In genomic region chr7:6781541-6781940, GRCm38 (mm10) we compare ENCODE assay signal across 9 mouse cellular contexts. TPM values are rescaled to one million over a fixed set of nuclear protein-coding genes. Genes with fewer than 3 reads are reported as not detected.
DNase-seq lines count a peak whose midpoint lies in the region; ATAC-seq lines count a peak whose summit lies in the region.
"Had no signal": no experiment of that assay in that cellular context is flagged by ENCODE, and none has a peak within 500 bp of the region (broad histone marks: within the 10 kb centered on the region; RNA-seq: fewer than 3 reads in every experiment).

No protein-coding gene starts in this region.

- no peaks in the 10 kb centered on the region for H3K27me3 ChIP-seq in kidney, embryonic 15.5 days
- no peaks in the 10 kb centered on the region for H3K27me3 ChIP-seq in forebrain, embryonic 13.5 days
- H3K27me3 ChIP-seq in midbrain, embryonic 11.5 days (ENCODE audit: control insufficient read depth, insufficient read depth, low read length) = no peaks in the 10 kb centered on the region

- peaks cover 75% of the 10 kb centered on the region for H3K4me1 ChIP-seq in kidney, embryonic 15.5 days
- peaks cover 28% of the 10 kb centered on the region for H3K4me1 ChIP-seq in forebrain, embryonic 13.5 days
- H3K4me1 ChIP-seq in midbrain, embryonic 11.5 days (ENCODE audit: control insufficient read depth, insufficient read depth, low read length) = peaks cover 6% of the 10 kb centered on the region; the same call in 1 of the 2 replicates

- H3K9me3 ChIP-seq in kidney, embryonic 15.5 days (replicated peaks) = no peaks in the 10 kb centered on the region
- H3K9me3 ChIP-seq in forebrain, embryonic 13.5 days (replicated peaks) = no peaks in the 10 kb centered on the region
- no peaks in the 10 kb centered on the region for H3K9me3 ChIP-seq in midbrain, embryonic 11.5 days (ENCODE audit: control insufficient read depth, low read length)

- 36% methylated on average over 11 of the region's 11 CpGs for WGBS in kidney, embryonic 15.5 days
- WGBS in forebrain, embryonic 13.5 days = 11% methylated on average over 11 of the region's 11 CpGs
- WGBS in midbrain, embryonic 11.5 days = 50% methylated on average over 11 of the region's 11 CpGs

- H3K4me3 ChIP-seq in kidney, embryonic 15.5 days (replicated peaks) = no peak overlapping the region
- no peak overlapping the region for H3K4me3 ChIP-seq in forebrain, embryonic 13.5 days
- no peak overlapping the region for H3K4me3 ChIP-seq in midbrain, embryonic 11.5 days (ENCODE audit: low read depth, low read length)

- no peak overlapping the region for H3K4me2 ChIP-seq in kidney, embryonic 15.5 days
- H3K4me2 ChIP-seq in forebrain, embryonic 13.5 days = no peak overlapping the region
- no peak overlapping the region for H3K4me2 ChIP-seq in midbrain, embryonic 11.5 days

- ATAC-seq in kidney, embryonic 15.5 days (replicated peaks; ENCODE audit: low FRiP score) = 0 out of 2 replicates have a peak, but pooled peaks have one; percentile 12
- ATAC-seq in forebrain, embryonic 13.5 days = peak; percentile 70
- ATAC-seq in midbrain, embryonic 11.5 days (ENCODE audit: low FRiP score) = peak; percentile 28; the same call in 1 of the 2 replicates

- H3K9ac ChIP-seq in kidney, embryonic 15.5 days = no peak overlapping the region
- H3K9ac ChIP-seq in forebrain, embryonic 13.5 days = no peak overlapping the region
- H3K9ac ChIP-seq in midbrain, embryonic 11.5 days (ENCODE audit: low read length) = no peak overlapping the region

- DNase-seq in kidney, adult 11 months = no peak
- DNase-seq in embryo, embryonic 11 days = peak; percentile 72
- DNase-seq in midbrain, embryonic 11.5 days (ENCODE audit: low spot score, missing footprints) = no peak
- no peak for DNase-seq in thymus, adult 18-20 months
- DNase-seq in gastrocnemius, postnatal 10 days = no peak
- DNase-seq in urinary bladder, postnatal 25 days (ENCODE audit: low spot score) = no peak

- H3K36me3 ChIP-seq in kidney, embryonic 15.5 days = no peaks in the 10 kb centered on the region
- H3K36me3 ChIP-seq in forebrain, embryonic 13.5 days (ENCODE audit: poor library complexity, severe bottlenecking) = no peaks in the 10 kb centered on the region
- H3K36me3 ChIP-seq in midbrain, embryonic 11.5 days (ENCODE audit: control insufficient read depth, insufficient read depth, low read length) = no peaks in the 10 kb centered on the region

- peak overlapping the region; percentile 94 for H3K27ac ChIP-seq in kidney, embryonic 15.5 days
- H3K27ac ChIP-seq in forebrain, embryonic 13.5 days = peak overlapping the region; percentile 48
- H3K27ac ChIP-seq in midbrain, embryonic 11.5 days (ENCODE audit: low read depth, low read length) = no peak overlapping the region

RNA-seq across cellular contexts. Expression of gene Usp29, which starts 51.2 kb away (rescaled TPM):
- 5.1 and 7.3 TPM in 2 replicates for polyA plus RNA-seq in kidney, embryonic 15.5 days (2015; fragmentation: Nextera tagmentation; extraction: Ambion mirVana)
- polyA plus RNA-seq in forebrain, embryonic 13.5 days (2015; fragmentation: Nextera tagmentation; extraction: Ambion mirVana) = 21.8 and 23.2 TPM in 2 replicates
- 10.2 and 10.7 TPM in 2 replicates for polyA plus RNA-seq in midbrain, embryonic 11.5 days (2014; fragmentation: Nextera tagmentation; extraction: Ambion mirVana)
- 1 to 10 TPM; 5.9 to 6.5 TPM for total RNA-seq in gastrocnemius, postnatal 10 days (2021)
- total RNA-seq: MEL had no signal

RNA-seq across cellular contexts. Expression of gene Peg3, which starts 51.3 kb away (rescaled TPM):
- 164 and 168 TPM in 2 replicates for polyA plus RNA-seq in kidney, embryonic 15.5 days (2015; fragmentation: Nextera tagmentation; extraction: Ambion mirVana)
- polyA plus RNA-seq in forebrain, embryonic 13.5 days (2015; fragmentation: Nextera tagmentation; extraction: Ambion mirVana) = 58.7 and 69.5 TPM in 2 replicates
- 85.3 and 90.1 TPM in 2 replicates for polyA plus RNA-seq in midbrain, embryonic 11.5 days (2014; fragmentation: Nextera tagmentation; extraction: Ambion mirVana)
- 100 to 1,000 TPM; 160 to 196 TPM for total RNA-seq in gastrocnemius, postnatal 10 days (2021)
- total RNA-seq: MEL had no signal

Comparison
In these comparisons a context has a peak if more than half of its experiments do, and no peak if none do; other contexts are left out.
1. ATAC-seq: peak in every context shown above with its lines; median percentile 70 in forebrain, embryonic 13.5 days; 28 in midbrain, embryonic 11.5 days; 12 in kidney, embryonic 15.5 days.